Mouse (Mus musculus): ENCODE measurements around the gene Chkb. TPM values are rescaled to one million over a fixed set of nuclear protein-coding genes. Genes with fewer than 3 reads are reported as not detected.

The Chkb gene
- polyA plus RNA-seq, 1 experiment = 63.0 TPM

DNA sequence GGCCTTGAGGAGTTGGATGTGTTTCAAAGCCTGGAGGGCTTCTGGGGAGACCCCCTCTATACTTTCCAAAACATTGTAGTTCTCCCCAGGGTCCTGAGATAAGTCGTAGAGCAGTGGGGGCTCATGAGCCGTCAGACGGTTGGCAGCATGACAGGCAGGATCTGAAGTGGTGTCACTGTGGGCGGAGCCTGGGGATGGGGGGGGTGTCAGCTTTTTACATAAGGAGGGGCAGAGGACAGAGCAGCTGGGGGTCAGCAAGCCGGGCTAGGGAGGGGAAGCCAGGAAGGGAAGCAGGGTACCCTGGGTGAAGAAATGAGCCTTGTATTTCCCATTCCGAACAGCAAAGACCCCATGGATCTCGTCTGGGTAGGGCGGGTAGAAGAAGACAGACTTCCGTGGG is 43.7 kb upstream of the Chkb start:
- peaks cover 32% of the 10 kb centered on the region for H3K36me3 ChIP-seq (replicated peaks; ENCODE audit: low read length)
- TF ChIP-seq FLI1 (IDR thresholded peaks at IDR 0.05; ENCODE audit: low read length) (no peak), GATA1 (IDR thresholded peaks at IDR 0.05; ENCODE audit: borderline replicate concordance, low read length) (no peak)

GRCm38 (mm10) chr15:89471476-89471875 is 41.8 kb upstream of the Chkb start:
- TF ChIP-seq GATA1 (IDR thresholded peaks at IDR 0.05; ENCODE audit: borderline replicate concordance, low read length) (no peak), FLI1 (IDR thresholded peaks at IDR 0.05; ENCODE audit: low read length) (no peak)
- Histone ChIP-seq H3K4me3 (replicated peaks) (no peak overlapping the region), H3K27me3 (replicated peaks) (peaks cover 2% of the 10 kb centered on the region), H3K4me1 (peaks cover 23% of the 10 kb centered on the region), H3K36me3 (replicated peaks; ENCODE audit: low read length) (peaks cover 27% of the 10 kb centered on the region), H3K9me3 (no peaks in the 10 kb centered on the region)

More for the DNA sequence above, 43.7 kb upstream of the Chkb start:
- Histone ChIP-seq H3K27me3 (replicated peaks) (no peaks in the 10 kb centered on the region), H3K4me1 (peaks cover 41% of the 10 kb centered on the region), H3K9me3 (no peaks in the 10 kb centered on the region), H3K4me3 (replicated peaks) (no peak overlapping the region)

DNA sequence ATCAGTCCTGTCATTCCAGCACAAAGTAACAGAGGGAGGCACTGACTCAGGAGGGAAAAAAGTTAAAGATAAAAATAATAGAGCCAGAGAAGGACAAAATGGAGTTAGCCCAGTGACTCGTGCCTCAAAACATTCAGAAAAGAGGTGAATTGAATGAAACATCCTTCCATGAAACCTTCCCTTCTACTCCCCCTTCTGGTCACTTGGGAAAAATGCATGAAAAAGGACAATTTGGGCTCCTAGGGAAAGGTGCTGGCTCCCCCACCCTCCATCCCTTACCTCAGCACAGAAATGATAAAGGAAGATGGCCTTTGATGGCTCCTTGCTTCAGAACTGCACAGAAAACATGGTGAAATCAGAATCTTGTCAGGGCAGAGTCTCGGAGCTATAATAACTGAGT is 38.9 kb upstream of the Chkb start:
- peaks cover 5% of the 10 kb centered on the region for H3K27me3 ChIP-seq (replicated peaks)

DNA sequence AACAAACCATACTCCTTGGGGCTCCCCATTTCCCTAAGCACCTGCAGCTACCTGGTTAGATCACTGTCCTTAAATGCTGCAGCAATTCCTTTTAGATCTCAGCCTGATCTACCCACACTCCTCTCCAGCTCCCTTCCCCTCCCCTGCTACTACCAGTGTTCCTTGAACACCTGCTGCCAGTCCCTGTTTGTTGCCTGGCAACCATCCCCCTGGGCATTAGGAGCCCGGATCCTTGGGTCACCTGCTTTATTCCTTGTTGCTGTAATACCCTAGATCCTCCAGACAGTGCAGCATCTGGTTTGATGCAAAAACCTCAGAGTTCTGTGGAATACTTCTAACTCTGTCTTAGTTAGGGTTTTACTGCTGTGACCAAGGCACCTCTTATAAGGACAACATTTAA is 35.3 kb upstream of the Chkb start:
- Histone ChIP-seq H3K9me3 (no peaks in the 10 kb centered on the region), H3K4me1 (peaks cover 6% of the 10 kb centered on the region), H3K4me3 (replicated peaks) (no peak overlapping the region), H3K36me3 (replicated peaks; ENCODE audit: low read length) (no peaks in the 10 kb centered on the region), H3K27me3 (replicated peaks) (peaks cover 29% of the 10 kb centered on the region)
- TF ChIP-seq FLI1 (IDR thresholded peaks at IDR 0.05; ENCODE audit: low read length) (no peak), GATA1 (IDR thresholded peaks at IDR 0.05; ENCODE audit: borderline replicate concordance, low read length) (no peak)

More for the DNA sequence above, 38.9 kb upstream of the Chkb start:
- H3K36me3 ChIP-seq (replicated peaks; ENCODE audit: low read length) = peaks cover 11% of the 10 kb centered on the region
- peaks cover 2% of the 10 kb centered on the region for H3K4me1 ChIP-seq
- TF ChIP-seq GATA1 (IDR thresholded peaks at IDR 0.05; ENCODE audit: borderline replicate concordance, low read length) (no peak), FLI1 (IDR thresholded peaks at IDR 0.05; ENCODE audit: low read length) (no peak)
- H3K4me3 ChIP-seq (replicated peaks) = no peak overlapping the region
- no peaks in the 10 kb centered on the region for H3K9me3 ChIP-seq

DNA sequence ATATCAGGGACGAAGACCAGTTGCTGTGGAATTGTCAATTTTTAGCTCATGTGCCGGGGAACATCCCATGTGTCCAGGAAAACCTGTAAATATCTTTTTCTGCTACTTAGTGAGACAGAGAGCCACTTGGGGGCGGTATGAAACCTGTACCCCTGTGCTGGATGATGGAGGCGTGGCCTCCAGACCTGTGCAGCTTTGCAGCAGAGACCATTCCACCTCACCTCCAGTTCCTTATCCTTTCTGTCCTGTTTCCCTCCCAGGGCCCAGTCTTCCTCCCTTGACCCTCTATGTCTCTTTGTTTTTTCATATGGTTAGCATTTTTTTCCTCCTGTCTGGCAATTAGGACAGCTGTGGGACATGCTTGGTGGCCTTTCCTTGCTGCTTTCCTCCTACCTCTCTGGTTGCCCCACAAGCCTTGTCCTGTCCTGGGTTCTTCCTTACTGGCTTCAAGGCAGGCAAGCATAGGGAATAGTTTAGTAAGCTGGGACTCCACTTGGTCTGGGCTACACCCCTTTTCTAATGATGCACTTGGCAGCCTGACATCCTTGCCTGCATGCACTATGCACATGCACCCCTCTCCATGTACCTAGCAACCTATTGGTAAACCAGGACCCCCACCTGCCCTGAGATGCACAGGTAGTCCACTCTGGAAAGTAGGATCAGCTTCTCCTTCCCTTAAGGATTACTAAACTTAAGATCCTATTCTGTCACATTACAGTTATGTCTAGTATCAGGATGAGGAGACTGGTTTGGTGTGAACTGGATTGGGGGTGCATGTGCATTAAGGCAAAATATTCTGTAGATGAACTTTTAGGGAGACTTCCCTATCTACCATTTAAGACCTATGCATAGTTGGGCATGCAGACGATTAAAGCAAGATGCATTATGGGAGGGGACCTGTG is 33.9 kb upstream of the Chkb start:
- H3K4me1 ChIP-seq = peaks cover 12% of the 10 kb centered on the region
- H3K27me3 ChIP-seq (replicated peaks) = peaks cover 41% of the 10 kb centered on the region
- TF ChIP-seq FLI1 (IDR thresholded peaks at IDR 0.05; ENCODE audit: low read length) = no peak
- no peak for TF ChIP-seq GATA1 (IDR thresholded peaks at IDR 0.05; ENCODE audit: borderline replicate concordance, low read length)
- H3K36me3 ChIP-seq (replicated peaks; ENCODE audit: low read length) = no peaks in the 10 kb centered on the region
- H3K9me3 ChIP-seq = no peaks in the 10 kb centered on the region
- H3K4me3 ChIP-seq (replicated peaks) = no peak overlapping the region

- peaks cover 12% of the 10 kb centered on the region for H3K4me1 ChIP-seq
- no peak overlapping the region for H3K4me3 ChIP-seq (replicated peaks)
- H3K9me3 ChIP-seq = no peaks in the 10 kb centered on the region
- TF ChIP-seq GATA1 (IDR thresholded peaks at IDR 0.05; ENCODE audit: borderline replicate concordance, low read length) = no peak
- TF ChIP-seq FLI1 (IDR thresholded peaks at IDR 0.05; ENCODE audit: low read length) = no peak
- H3K36me3 ChIP-seq (replicated peaks; ENCODE audit: low read length) = no peaks in the 10 kb centered on the region
- H3K27me3 ChIP-seq (replicated peaks) = peaks cover 53% of the 10 kb centered on the region
These were observed 32.5 kb upstream of the Chkb start for GRCm38 (mm10) chr15:89462176-89462575.

- H3K27me3 ChIP-seq (replicated peaks) = peaks cover 61% of the 10 kb centered on the region
- H3K4me1 ChIP-seq = peaks cover 12% of the 10 kb centered on the region
- H3K4me3 ChIP-seq (replicated peaks) = no peak overlapping the region
- TF ChIP-seq FLI1 (IDR thresholded peaks at IDR 0.05; ENCODE audit: low read length) (no peak), GATA1 (IDR thresholded peaks at IDR 0.05; ENCODE audit: borderline replicate concordance, low read length) (no peak)
- no peaks in the 10 kb centered on the region for H3K36me3 ChIP-seq (replicated peaks; ENCODE audit: low read length)
- no peaks in the 10 kb centered on the region for H3K9me3 ChIP-seq
These were observed 31.6 kb upstream of the Chkb start for GRCm38 (mm10) chr15:89461321-89461720.

DNA sequence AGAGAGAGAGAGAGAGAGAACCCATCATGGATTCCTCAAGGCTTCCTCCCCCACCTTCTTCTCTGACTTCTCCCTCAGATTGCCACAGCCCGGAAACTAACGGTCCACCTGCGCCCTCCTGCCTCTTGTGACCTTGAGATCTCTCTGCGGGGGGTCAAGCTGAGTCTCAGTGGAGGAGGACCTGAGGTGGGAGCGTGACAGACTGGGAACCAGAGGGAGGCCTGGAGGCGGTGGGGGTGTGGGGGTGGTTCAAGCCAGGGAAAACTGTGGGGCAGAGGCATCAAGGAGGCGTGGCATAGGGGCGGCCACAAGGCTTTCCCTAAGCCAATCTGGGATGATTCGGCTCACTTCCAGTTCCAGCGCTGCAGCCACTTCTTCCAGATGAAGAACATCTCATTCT is 30.6 kb upstream of the Chkb start:
- Histone ChIP-seq H3K4me3 (replicated peaks) (no peak overlapping the region), H3K36me3 (replicated peaks; ENCODE audit: low read length) (no peaks in the 10 kb centered on the region), H3K4me1 (peaks cover 12% of the 10 kb centered on the region), H3K9me3 (no peaks in the 10 kb centered on the region), H3K27me3 (replicated peaks) (peaks cover 70% of the 10 kb centered on the region)
- no peak for TF ChIP-seq FLI1 (IDR thresholded peaks at IDR 0.05; ENCODE audit: low read length)
- TF ChIP-seq GATA1 (IDR thresholded peaks at IDR 0.05; ENCODE audit: borderline replicate concordance, low read length) = no peak

DNA sequence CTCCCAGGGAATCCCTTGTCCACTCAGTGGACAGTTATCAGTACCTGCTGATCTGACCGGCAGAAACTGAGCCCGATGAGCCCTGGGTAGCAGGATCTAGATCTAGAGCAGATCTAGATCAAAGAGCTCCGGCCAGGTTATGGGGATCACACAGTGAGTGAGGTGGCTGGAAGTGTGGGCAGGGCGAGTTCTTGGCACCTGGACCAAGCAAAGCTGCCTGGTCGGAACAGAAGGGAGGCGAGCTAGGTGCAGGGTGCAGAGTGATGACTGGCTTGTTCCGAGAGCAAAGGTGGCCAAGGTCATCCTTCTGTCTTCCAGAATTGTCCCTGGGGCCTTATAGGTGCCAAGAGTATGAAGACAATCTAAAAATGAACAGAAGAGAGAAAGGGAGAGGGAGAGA is 30.1 kb upstream of the Chkb start:
- TF ChIP-seq FLI1 (IDR thresholded peaks at IDR 0.05; ENCODE audit: low read length) = no peak
- no peak for TF ChIP-seq GATA1 (IDR thresholded peaks at IDR 0.05; ENCODE audit: borderline replicate concordance, low read length)
- Histone ChIP-seq H3K27me3 (replicated peaks) (peaks cover 75% of the 10 kb centered on the region), H3K9me3 (no peaks in the 10 kb centered on the region)

GRCm38 (mm10) chr15:89458942-89459341 is 29.2 kb upstream of the Chkb start:
- Histone ChIP-seq H3K4me3 (replicated peaks) (no peak overlapping the region), H3K4me1 (peaks cover 18% of the 10 kb centered on the region), H3K9me3 (no peaks in the 10 kb centered on the region), H3K36me3 (replicated peaks; ENCODE audit: low read length) (no peaks in the 10 kb centered on the region), H3K27me3 (replicated peaks) (peaks cover 80% of the 10 kb centered on the region)
- TF ChIP-seq FLI1 (IDR thresholded peaks at IDR 0.05; ENCODE audit: low read length) (no peak), GATA1 (IDR thresholded peaks at IDR 0.05; ENCODE audit: borderline replicate concordance, low read length) (no peak)

More for the DNA sequence above, 30.1 kb upstream of the Chkb start:
- peaks cover 12% of the 10 kb centered on the region for H3K4me1 ChIP-seq
- H3K36me3 ChIP-seq (replicated peaks; ENCODE audit: low read length) = no peaks in the 10 kb centered on the region
- no peak overlapping the region for H3K4me3 ChIP-seq (replicated peaks)
